Mouse (Mus musculus): ENCODE results near the gene Ddx3x. TPM values are rescaled to one million over a fixed set of nuclear protein-coding genes. Genes with fewer than 3 reads are reported as not detected.

The Ddx3x gene
- total and polyA plus RNA-seq, 3 experiments = 23.3 to 436 (median 355) TPM

DNA sequence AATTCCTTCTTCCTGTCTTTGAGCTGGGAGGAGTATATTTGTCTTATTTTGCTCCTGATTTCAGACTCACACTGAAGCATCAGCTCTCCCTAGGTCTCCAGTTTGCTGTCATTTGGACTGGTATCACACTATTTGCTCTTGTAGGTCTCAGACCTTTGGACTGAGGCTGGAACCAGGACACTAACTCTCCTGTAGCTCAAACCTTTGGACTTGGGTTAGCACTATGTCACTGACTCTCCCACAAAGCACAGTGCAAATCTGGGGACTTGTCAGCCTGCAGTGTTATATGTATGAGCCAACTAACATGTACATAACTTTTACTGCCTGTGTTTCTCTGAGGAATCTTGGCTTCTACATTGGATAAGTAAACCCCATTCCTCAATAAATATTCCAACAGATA lies 36.2 kb upstream of the Ddx3x start:
- peaks cover 25% of the 10 kb centered on the region for H3K4me1 ChIP-seq (ENCODE audit: insufficient read depth, low read depth, low read length)
- TF ChIP-seq TAL1 (conservative IDR thresholded peaks at IDR 0.05; ENCODE audit: low read depth, low read length) = no peak
- TF ChIP-seq GATA2 (IDR thresholded peaks at IDR 0.05; ENCODE audit: borderline replicate concordance, low read depth, low read length) = no peak
- TF ChIP-seq GATA1 (IDR thresholded peaks at IDR 0.05; ENCODE audit: borderline replicate concordance, low read length) = no peak
- ATAC-seq (ENCODE audit: extremely low read depth, insufficient number of reproducible peaks, low FRiP score, poor library complexity, severe bottlenecking) = no peak
- H3K4me3 ChIP-seq (ENCODE audit: low read depth, low read length) = no peak overlapping the region
- H3K9me3 ChIP-seq (replicated peaks) = no peaks in the 10 kb centered on the region
- no peak for DNase-seq (ENCODE audit: low spot score)
- H3K36me3 ChIP-seq (replicated peaks) = no peaks in the 10 kb centered on the region
- H3K27me3 ChIP-seq (ENCODE audit: insufficient read depth, low read length) = no peaks in the 10 kb centered on the region

GRCm38 (mm10) chrX:13245027-13245426 lies 35.7 kb upstream of the Ddx3x start:
- ATAC-seq (ENCODE audit: extremely low read depth, insufficient number of reproducible peaks, low FRiP score, poor library complexity, severe bottlenecking) (no peak), DNase-seq (ENCODE audit: low spot score) (no peak)
- TF ChIP-seq GATA1 (IDR thresholded peaks at IDR 0.05; ENCODE audit: borderline replicate concordance, low read length) = no peak
- H3K4me1 ChIP-seq (ENCODE audit: insufficient read depth, low read depth, low read length) = peaks cover 25% of the 10 kb centered on the region
- no peaks in the 10 kb centered on the region for H3K27me3 ChIP-seq (ENCODE audit: insufficient read depth, low read length)
- no peaks in the 10 kb centered on the region for H3K36me3 ChIP-seq (replicated peaks)
- no peak overlapping the region for H3K4me3 ChIP-seq (ENCODE audit: low read depth, low read length)
- no peaks in the 10 kb centered on the region for H3K9me3 ChIP-seq (replicated peaks)

DNA sequence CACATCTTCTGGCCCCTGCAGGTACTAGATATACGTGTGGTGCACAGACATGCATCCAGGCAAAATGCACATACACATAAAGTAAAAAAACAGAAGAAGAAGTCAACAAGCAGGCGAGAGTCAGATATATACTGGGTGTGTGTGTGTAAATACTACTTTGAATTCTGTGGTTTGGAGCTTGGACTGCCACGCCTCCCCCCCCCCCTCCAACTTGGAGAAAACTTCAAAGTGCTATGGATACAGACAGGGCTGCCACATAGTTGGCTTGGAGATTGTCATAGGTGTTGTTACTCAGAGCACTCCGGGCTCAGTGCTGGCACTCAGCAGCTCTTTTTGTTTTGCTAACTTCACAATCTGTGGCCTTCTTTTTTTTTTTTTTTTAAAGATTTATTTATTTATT lies 29.1 kb upstream of the Ddx3x start:
- DNase-seq (ENCODE audit: low spot score) (no peak), ATAC-seq (ENCODE audit: extremely low read depth, insufficient number of reproducible peaks, low FRiP score, poor library complexity, severe bottlenecking) (no peak)
- no peaks in the 10 kb centered on the region for H3K4me1 ChIP-seq (ENCODE audit: insufficient read depth, low read depth, low read length)
- H3K27me3 ChIP-seq (ENCODE audit: insufficient read depth, low read length) = peaks cover 4% of the 10 kb centered on the region; the same call in 1 of the 2 replicates
- TF ChIP-seq GATA1 (IDR thresholded peaks at IDR 0.05; ENCODE audit: borderline replicate concordance, low read length) (no peak), POLR2AphosphoS5 (IDR thresholded peaks at IDR 0.05; ENCODE audit: insufficient replicate concordance, low read depth, low read length) (no peak), GATA2 (IDR thresholded peaks at IDR 0.05; ENCODE audit: borderline replicate concordance, low read depth, low read length) (no peak), CTCF (IDR thresholded peaks at IDR 0.05; ENCODE audit: low read depth, low read length) (no peak), TAL1 (conservative IDR thresholded peaks at IDR 0.05; ENCODE audit: low read depth, low read length) (no peak)
- H3K36me3 ChIP-seq (replicated peaks) = no peaks in the 10 kb centered on the region
- no peak overlapping the region for H3K4me3 ChIP-seq (ENCODE audit: low read depth, low read length)
- H3K9me3 ChIP-seq (replicated peaks) = no peaks in the 10 kb centered on the region

DNA sequence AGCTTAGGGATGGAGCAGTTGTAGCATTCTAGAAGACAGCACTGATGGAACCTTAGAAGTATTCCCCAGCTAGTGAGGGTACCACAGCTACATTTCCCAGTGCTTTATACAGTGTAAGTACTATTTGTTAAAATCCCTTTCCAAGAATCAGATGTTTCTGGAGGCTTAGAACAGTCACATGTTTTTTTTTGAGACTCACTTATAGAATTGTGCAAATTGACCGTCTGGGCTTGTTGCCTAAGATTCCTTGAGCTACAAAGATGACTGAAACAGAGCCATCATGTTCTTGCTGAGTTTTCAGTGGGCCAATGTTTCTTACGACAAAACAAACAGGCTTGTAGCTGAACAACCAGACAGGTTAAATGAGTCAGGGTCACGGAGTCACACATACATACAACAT lies 26.5 kb upstream of the Ddx3x start:
- H3K4me1 ChIP-seq (ENCODE audit: insufficient read depth, low read depth, low read length) = no peaks in the 10 kb centered on the region
- peaks cover 4% of the 10 kb centered on the region; the same call in 1 of the 2 replicates for H3K27me3 ChIP-seq (ENCODE audit: insufficient read depth, low read length)
- ATAC-seq (ENCODE audit: extremely low read depth, insufficient number of reproducible peaks, low FRiP score, poor library complexity, severe bottlenecking) = no peak
- no peaks in the 10 kb centered on the region for H3K36me3 ChIP-seq (replicated peaks)
- no peak for DNase-seq (ENCODE audit: low spot score)
- TF ChIP-seq CTCF (IDR thresholded peaks at IDR 0.05; ENCODE audit: low read depth, low read length) (no peak), GATA1 (IDR thresholded peaks at IDR 0.05; ENCODE audit: borderline replicate concordance, low read length) (no peak), GATA2 (IDR thresholded peaks at IDR 0.05; ENCODE audit: borderline replicate concordance, low read depth, low read length) (no peak), POLR2AphosphoS5 (IDR thresholded peaks at IDR 0.05; ENCODE audit: insufficient replicate concordance, low read depth, low read length) (no peak), TAL1 (conservative IDR thresholded peaks at IDR 0.05; ENCODE audit: low read depth, low read length) (no peak)
- no peak overlapping the region for H3K4me3 ChIP-seq (ENCODE audit: low read depth, low read length)
- no peaks in the 10 kb centered on the region for H3K9me3 ChIP-seq (replicated peaks)

- no peak for ATAC-seq (ENCODE audit: extremely low read depth, insufficient number of reproducible peaks, low FRiP score, poor library complexity, severe bottlenecking)
These were observed 17.4 kb upstream of the Ddx3x start for GRCm38 (mm10) chrX:13263356-13263755.

GRCm38 (mm10) chrX:13275519-13276137 lies 5.1 kb upstream of the Ddx3x start:
- DNase-seq (ENCODE audit: low spot score) = no peak

More at GRCm38 (mm10) chrX:13263356-13263755, 17.4 kb upstream of the Ddx3x start:
- DNase-seq (ENCODE audit: low spot score) = no peak
- H3K36me3 ChIP-seq (replicated peaks) = no peaks in the 10 kb centered on the region
- H3K27me3 ChIP-seq (ENCODE audit: insufficient read depth, low read length) = no peaks in the 10 kb centered on the region
- peaks cover 6% of the 10 kb centered on the region; the same call in 1 of the 2 replicates for H3K4me1 ChIP-seq (ENCODE audit: insufficient read depth, low read depth, low read length)
- TF ChIP-seq GATA1 (IDR thresholded peaks at IDR 0.05; ENCODE audit: borderline replicate concordance, low read length) (no peak), TAL1 (conservative IDR thresholded peaks at IDR 0.05; ENCODE audit: low read depth, low read length) (no peak), GATA2 (IDR thresholded peaks at IDR 0.05; ENCODE audit: borderline replicate concordance, low read depth, low read length) (no peak), POLR2AphosphoS5 (IDR thresholded peaks at IDR 0.05; ENCODE audit: insufficient replicate concordance, low read depth, low read length) (no peak), CTCF (IDR thresholded peaks at IDR 0.05; ENCODE audit: low read depth, low read length) (no peak)
- H3K4me3 ChIP-seq (ENCODE audit: low read depth, low read length) = no peak overlapping the region
- no peaks in the 10 kb centered on the region for H3K9me3 ChIP-seq (replicated peaks)

GRCm38 (mm10) chrX:13278996-13279395 lies 1.8 kb upstream of the Ddx3x start:
- Histone ChIP-seq H3K9me3 (replicated peaks) (no peaks in the 10 kb centered on the region), H3K4me3 (ENCODE audit: low read depth, low read length) (no peak overlapping the region; the same call in 1 of the 2 replicates), H3K36me3 (replicated peaks) (peaks cover 4% of the 10 kb centered on the region), H3K4me1 (ENCODE audit: insufficient read depth, low read depth, low read length) (0 out of 2 replicates have a peak, but pooled peaks cover 3% of the 10 kb centered on the region), H3K27me3 (ENCODE audit: insufficient read depth, low read length) (no peaks in the 10 kb centered on the region)
- ATAC-seq (ENCODE audit: extremely low read depth, insufficient number of reproducible peaks, low FRiP score, poor library complexity, severe bottlenecking) (no peak), DNase-seq (ENCODE audit: low spot score) (no peak)
- TF ChIP-seq GATA2 (IDR thresholded peaks at IDR 0.05; ENCODE audit: borderline replicate concordance, low read depth, low read length) (no peak), GATA1 (IDR thresholded peaks at IDR 0.05; ENCODE audit: borderline replicate concordance, low read length) (no peak), TAL1 (conservative IDR thresholded peaks at IDR 0.05; ENCODE audit: low read depth, low read length) (no peak), CTCF (IDR thresholded peaks at IDR 0.05; ENCODE audit: low read depth, low read length) (no peak), POLR2AphosphoS5 (IDR thresholded peaks at IDR 0.05; ENCODE audit: insufficient replicate concordance, low read depth, low read length) (no peak)

More at GRCm38 (mm10) chrX:13275519-13276137, 5.1 kb upstream of the Ddx3x start:
- no peak for TF ChIP-seq POLR2AphosphoS5 (IDR thresholded peaks at IDR 0.05; ENCODE audit: insufficient replicate concordance, low read depth, low read length)
- no peak for TF ChIP-seq GATA2 (IDR thresholded peaks at IDR 0.05; ENCODE audit: borderline replicate concordance, low read depth, low read length)
- H3K36me3 ChIP-seq (replicated peaks) = no peaks in the 10 kb centered on the region
- H3K9me3 ChIP-seq (replicated peaks) = no peaks in the 10 kb centered on the region
- no peak for ATAC-seq (ENCODE audit: extremely low read depth, insufficient number of reproducible peaks, low FRiP score, poor library complexity, severe bottlenecking)
- H3K27me3 ChIP-seq (ENCODE audit: insufficient read depth, low read length) = no peaks in the 10 kb centered on the region
- H3K4me3 ChIP-seq (ENCODE audit: low read depth, low read length) = no peak overlapping the region
- H3K4me1 ChIP-seq (ENCODE audit: insufficient read depth, low read depth, low read length) = 0 out of 2 replicates have a peak, but pooled peaks cover 3% of the 10 kb centered on the region
